Mouse (Mus musculus) adrenal gland, adult (tissue): ENCODE results near the gene Gnaq.
A peak's percentile ranks its signal among the peaks of the same experiment; 100 is the strongest.

Source experiments
- DNase-seq, 2 experiments: peaks; one replicate each; pipeline ENCODE4 v3.0.0; 2022 to 2023; ENCODE audit warnings: low spot score in 1 of 2; ENCODE audit not compliant: inconsistent age in 2 of 2

Gnaq gene

GRCm38 (mm10) chr19:16309031-16309430 is 176.4 kb downstream of the Gnaq start:
- no peak for DNase-seq

GRCm38 (mm10) chr19:16314295-16314821 is 181.7 kb downstream of the Gnaq start:
- peak in 1 of 2 experiments; percentile 58 for DNase-seq

GRCm38 (mm10) chr19:16315525-16315924 is 182.9 kb downstream of the Gnaq start:
- no peak for DNase-seq

- DNase-seq: no peak
Observed at GRCm38 (mm10) chr19:16318128-16318811, 185.6 kb downstream of the Gnaq start.

GRCm38 (mm10) chr19:16319986-16320385 is 187.4 kb downstream of the Gnaq start:
- DNase-seq: no peak

- no peak for DNase-seq
Observed at GRCm38 (mm10) chr19:16322986-16323385, 190.4 kb downstream of the Gnaq start.

- DNase-seq: no peak
Observed at GRCm38 (mm10) chr19:16324239-16324638, 191.6 kb downstream of the Gnaq start.

- peak; percentile 67 to 87 for DNase-seq
Observed at GRCm38 (mm10) chr19:16325911-16326310, 193.3 kb downstream of the Gnaq start.

- DNase-seq: peak; percentile 17 to 54
Observed at GRCm38 (mm10) chr19:16327401-16328073, 194.9 kb downstream of the Gnaq start.

- peak; percentile 86 to 94 for DNase-seq
Observed at GRCm38 (mm10) chr19:16328074-16328850, 195.6 kb downstream of the Gnaq start.

GRCm38 (mm10) chr19:16329056-16329455 is 196.4 kb downstream of the Gnaq start:
- no peak for DNase-seq

GRCm38 (mm10) chr19:16329648-16330047 is 197.0 kb downstream of the Gnaq start:
- DNase-seq: no peak

- no peak for DNase-seq
Observed at GRCm38 (mm10) chr19:16330161-16330560, 197.5 kb downstream of the Gnaq start.

GRCm38 (mm10) chr19:16331047-16331446 is 198.4 kb downstream of the Gnaq start:
- DNase-seq: no peak

GRCm38 (mm10) chr19:16337866-16338530 is 205.4 kb downstream of the Gnaq start:
- DNase-seq: no peak

GRCm38 (mm10) chr19:16339954-16340586 is 207.4 kb downstream of the Gnaq start:
- no peak for DNase-seq

- DNase-seq: no peak
Observed at GRCm38 (mm10) chr19:16342702-16343101, 210.1 kb downstream of the Gnaq start.

GRCm38 (mm10) chr19:16345516-16345915 is 212.9 kb downstream of the Gnaq start:
- no peak for DNase-seq

GRCm38 (mm10) chr19:16347037-16347436 is 214.4 kb downstream of the Gnaq start:
- no peak for DNase-seq

- peak in 1 of 2 experiments; percentile 78 for DNase-seq
Observed at GRCm38 (mm10) chr19:16353701-16354136, 221.1 kb downstream of the Gnaq start.
